Mouse (Mus musculus): ENCODE data around the gene H2afy.

- TF ChIP-seq CTCF (IDR thresholded peaks at IDR 0.05; ENCODE audit: insufficient read depth, low read depth, low read length) (no peak), POLR2A (IDR thresholded peaks at IDR 0.05; ENCODE audit: insufficient read depth, low read depth, low read length) (no peak)
Measured at GRCm38 (mm10) chr13:56181424-56181823, 45.3 kb upstream of the H2afy start.

Measured in olfactory bulb, adult 2 months (tissue).